Comparison of ENCODE assay signal across 8 mouse cellular contexts in genomic region chr5:128432916-128433315, GRCm38 (mm10). TPM values are rescaled to one million over a fixed set of nuclear protein-coding genes. Genes with fewer than 3 reads are reported as not detected.
A peak's percentile ranks its signal among the peaks of the same experiment; 100 is the strongest.
DNase-seq lines count a peak whose midpoint lies in the region; ATAC-seq and TF ChIP-seq lines count a peak whose summit lies in the region.

Gene Tmem132d (minus strand): TSS chr5:128433077.

- H3K9ac ChIP-seq in midbrain, embryonic 16.5 days (ENCODE audit: low read depth, low read length): peak within 1 kb of the TSS; percentile 70
- no peak within 1 kb of the TSS for H3K9ac ChIP-seq in heart, adult 2 months (ENCODE audit: low read depth, low read length)

- H3K9me3 ChIP-seq in midbrain, embryonic 16.5 days (replicated peaks; ENCODE audit: control insufficient read depth, low read length, poor library complexity, severe bottlenecking): no peaks in the 10 kb centered on the region

- ATAC-seq in midbrain, embryonic 16.5 days: 0 out of 2 replicates have a peak, but pooled peaks have one; percentile 21

- no peaks in the 10 kb centered on the region for H3K36me3 ChIP-seq in kidney, adult 2 months (ENCODE audit: control insufficient read depth, insufficient read depth, low read length)
- H3K36me3 ChIP-seq in midbrain, embryonic 16.5 days (ENCODE audit: control insufficient read depth, insufficient read depth, low read length): no peaks in the 10 kb centered on the region
- H3K36me3 ChIP-seq in heart, adult 2 months (ENCODE audit: control insufficient read depth, insufficient read depth, low read length): no peaks in the 10 kb centered on the region

- no peak for TF ChIP-seq POLR2A in kidney, adult 2 months (IDR thresholded peaks at IDR 0.05; ENCODE audit: low read depth, low read length)
- TF ChIP-seq POLR2A in heart, adult 2 months (IDR thresholded peaks at IDR 0.05; ENCODE audit: insufficient read depth, low read depth, low read length): no peak

- no peak within 1 kb of the TSS for H3K4me3 ChIP-seq in kidney, adult 2 months (ENCODE audit: insufficient read depth, low read depth, low read length)
- H3K4me3 ChIP-seq in midbrain, embryonic 16.5 days (ENCODE audit: low read depth, low read length): peak within 1 kb of the TSS; percentile 59
- no peak within 1 kb of the TSS for H3K4me3 ChIP-seq in gastrocnemius, adult 2 months
- no peak within 1 kb of the TSS for H3K4me3 ChIP-seq in heart, adult 2 months

- no peak for TF ChIP-seq CTCF in kidney, adult 2 months (conservative IDR thresholded peaks at IDR 0.05; ENCODE audit: insufficient read depth, insufficient read length, low read depth, low read length)
- TF ChIP-seq CTCF in gastrocnemius, adult 2 months (IDR thresholded peaks at IDR 0.05): no peak
- no peak for TF ChIP-seq CTCF in heart, adult 2 months (IDR thresholded peaks at IDR 0.05)

- DNase-seq in kidney, postnatal 4 days: peak; percentile 16 to 27
- DNase-seq in kidney, adult 2 months: no peak
- DNase-seq in frontal cortex, postnatal 10 days (ENCODE audit: low spot score in 2 of 2): peak; percentile 35 to 62
- DNase-seq in left cerebral cortex, adult 9 months (ENCODE audit: low spot score in 2 of 2): peak; percentile 32 to 78
- no peak for DNase-seq in gastrocnemius, adult 2 months
- no peak for DNase-seq in cerebellum, adult 11 months
- no peak for DNase-seq in heart, adult 2 months

- H3K79me2 ChIP-seq in heart, adult 2 months (replicated peaks; ENCODE audit: control insufficient read depth, insufficient read depth, low read length): no peaks in the 10 kb centered on the region

- intact Hi-C loops in gastrocnemius, adult 2 months (cut with DNase I): no loop called here
- intact Hi-C loops in heart, adult 2 months (cut with DNase I): no loop called here

- no peak within 1 kb of the TSS for H3K27ac ChIP-seq in kidney, adult 2 months (ENCODE audit: insufficient read depth, low read depth, low read length)
- peak within 1 kb of the TSS; percentile 22; the same call in 1 of the 2 replicates for H3K27ac ChIP-seq in midbrain, embryonic 16.5 days (ENCODE audit: low read length)
- H3K27ac ChIP-seq in gastrocnemius, adult 2 months: no peak within 1 kb of the TSS
- H3K27ac ChIP-seq in heart, adult 2 months: no peak within 1 kb of the TSS

- 2% methylated on average over 40 of the region's 40 CpGs for WGBS in kidney, adult 2 months
- WGBS in midbrain, embryonic 16.5 days: under 1% methylated on average over 30 of the region's 40 CpGs
- 4% methylated on average over 40 of the region's 40 CpGs for WGBS in heart, adult 2 months

- no peaks in the 10 kb centered on the region for H3K27me3 ChIP-seq in kidney, adult 2 months (replicated peaks; ENCODE audit: control insufficient read depth, insufficient read depth, low read length)
- H3K27me3 ChIP-seq in midbrain, embryonic 16.5 days (ENCODE audit: control insufficient read depth, insufficient read depth, low read depth, low read length): peaks cover 42% of the 10 kb centered on the region
- no peaks in the 10 kb centered on the region for H3K27me3 ChIP-seq in heart, adult 2 months (ENCODE audit: control insufficient read depth, insufficient read depth, low read length)

- TF ChIP-seq EP300 in heart, adult 2 months (IDR thresholded peaks at IDR 0.05; ENCODE audit: insufficient read depth, low read depth, low read length): no peak

- no peaks in the 10 kb centered on the region for H3K4me1 ChIP-seq in kidney, adult 2 months (ENCODE audit: control insufficient read depth, insufficient read depth, low read length)
- H3K4me1 ChIP-seq in midbrain, embryonic 16.5 days (ENCODE audit: control insufficient read depth, insufficient read depth, low read length): peaks cover 12% of the 10 kb centered on the region; the same call in 1 of the 2 replicates
- no peaks in the 10 kb centered on the region for H3K4me1 ChIP-seq in heart, adult 2 months (ENCODE audit: control insufficient read depth, insufficient read depth, low read length)

- peak within 1 kb of the TSS; percentile 96 for H3K4me2 ChIP-seq in midbrain, embryonic 16.5 days (ENCODE audit: low read length)

RNA-seq across cellular contexts. Expression of gene Tmem132d, which starts in this region (rescaled TPM):
- not detected in 2 replicates for polyA plus RNA-seq in kidney, adult 2 months (2012; rRNA removed)
- polyA plus RNA-seq in midbrain, embryonic 16.5 days (2015; fragmentation: Nextera tagmentation; extraction: Ambion mirVana): 2.8 and 3.3 TPM in 2 replicates
- total RNA-seq in gastrocnemius, adult 2 months (2021): under 1 TPM in 1 of 2 experiments, not detected in 1; 0.03 TPM
- under 1 TPM in 1 of 2 experiments, not detected in 1; 0.03 TPM for total RNA-seq in heart, adult 2 months (2021)
- 0.03 and 0.06 TPM in 2 replicates for polyA plus RNA-seq in heart, adult 2 months (2012; rRNA removed)

Comparison
In these comparisons a context has a peak if more than half of its experiments do, and no peak if none do; other contexts are left out.
1. DNase-seq: peak in kidney, postnatal 4 days (2 of 2), frontal cortex, postnatal 10 days (2 of 2) and left cerebral cortex, adult 9 months (2 of 2); none in kidney, adult 2 months (single experiment), gastrocnemius, adult 2 months (single experiment), cerebellum, adult 11 months (single experiment) and heart, adult 2 months (0 of 2).